Mouse (Mus musculus) heart, postnatal 10 days (tissue): Measurements from ENCODE around the gene Mtnr1b. TPM values are rescaled to one million over a fixed set of nuclear protein-coding genes. Genes with fewer than 3 reads are reported as not detected.
A peak's percentile ranks its signal among the peaks of the same experiment; 100 is the strongest.
"Not testable (repeated sequence)": the region's sequence is repeated elsewhere in the genome, so short reads cannot be mapped to it uniquely, and the experiment has no call there.

Source experiments
- DNase-seq, 2 experiments: peaks; one replicate each; pipeline ENCODE4 v3.0.0; 2021
- intact Hi-C: fragments of 180-260 bp; cut with DNase I; formaldehyde crosslinking; loops from one replicate; pipeline ENCODE4 v1.15.1; 2025
- total RNA-seq, 2 experiments: library from RNA; stranded (reverse); gene quantifications; 2 replicates each; pipeline ENCODE4 v1.2.3; 2021

Mtnr1b gene
- total RNA-seq: not detected

DNA sequence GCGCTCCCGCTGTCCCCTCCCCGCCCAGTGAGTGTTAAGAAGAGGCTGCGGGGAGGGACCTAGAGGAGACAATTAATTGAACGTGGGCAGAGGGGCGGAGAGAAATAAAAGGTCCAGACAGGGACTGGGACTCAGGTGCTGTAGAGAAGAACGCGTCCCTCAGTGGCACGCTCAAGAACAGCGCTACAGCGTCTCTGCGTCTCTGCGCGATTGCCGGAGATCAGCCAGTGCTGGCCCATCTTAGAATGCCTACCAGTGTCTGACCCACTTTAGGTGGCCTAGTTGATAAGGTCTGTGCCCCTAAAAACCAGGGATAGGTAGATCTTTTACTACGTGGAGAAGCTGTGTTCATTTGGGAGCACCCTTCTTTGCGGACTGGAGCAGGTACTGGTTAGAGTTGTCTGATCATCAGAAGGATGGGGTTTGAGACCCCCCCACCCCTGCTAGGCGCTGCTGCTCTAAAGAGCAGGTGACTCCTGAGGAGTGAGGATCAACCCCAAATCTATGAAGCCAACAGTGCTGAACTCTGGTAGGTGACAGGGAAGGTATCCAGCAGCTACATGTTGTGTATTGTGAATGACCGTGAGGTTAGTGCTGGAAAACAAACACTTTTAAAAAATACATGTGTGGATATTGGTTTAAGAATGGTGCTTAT lies at the start of gene Mtnr1b:
Gene Mtnr1b, minus strand, starts transcription at position 51 of the 655 bp plus-strand sequence.
- intact Hi-C loops: loop anchor here (5.0 kb wide), 1 partner anchor 517 kb away; the partner anchor contains the start of gene Cep295

DNA sequence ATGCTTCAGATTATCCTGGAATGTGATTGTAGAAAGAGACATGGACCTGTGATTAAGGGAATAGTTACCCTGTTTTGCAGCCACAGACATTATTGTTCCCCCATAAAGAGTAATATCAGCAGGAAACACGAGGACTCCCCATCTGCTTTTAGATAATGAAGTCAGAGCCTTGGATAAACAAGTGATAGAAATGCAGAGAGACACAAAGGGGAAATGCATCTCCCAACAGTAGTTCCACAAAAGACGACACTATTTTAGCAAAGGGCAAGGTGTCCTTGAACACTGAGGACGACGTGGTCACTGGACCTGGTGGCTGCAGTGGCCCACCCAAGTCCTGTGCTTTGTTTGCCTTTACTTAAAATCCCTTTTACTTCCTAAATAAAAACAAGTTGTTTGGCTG lies 45.9 kb upstream of the Mtnr1b start:
- intact Hi-C loops: no loop called here
- no peak for DNase-seq

More for the DNA sequence above, at the start of gene Mtnr1b:
- no peak for DNase-seq

DNA sequence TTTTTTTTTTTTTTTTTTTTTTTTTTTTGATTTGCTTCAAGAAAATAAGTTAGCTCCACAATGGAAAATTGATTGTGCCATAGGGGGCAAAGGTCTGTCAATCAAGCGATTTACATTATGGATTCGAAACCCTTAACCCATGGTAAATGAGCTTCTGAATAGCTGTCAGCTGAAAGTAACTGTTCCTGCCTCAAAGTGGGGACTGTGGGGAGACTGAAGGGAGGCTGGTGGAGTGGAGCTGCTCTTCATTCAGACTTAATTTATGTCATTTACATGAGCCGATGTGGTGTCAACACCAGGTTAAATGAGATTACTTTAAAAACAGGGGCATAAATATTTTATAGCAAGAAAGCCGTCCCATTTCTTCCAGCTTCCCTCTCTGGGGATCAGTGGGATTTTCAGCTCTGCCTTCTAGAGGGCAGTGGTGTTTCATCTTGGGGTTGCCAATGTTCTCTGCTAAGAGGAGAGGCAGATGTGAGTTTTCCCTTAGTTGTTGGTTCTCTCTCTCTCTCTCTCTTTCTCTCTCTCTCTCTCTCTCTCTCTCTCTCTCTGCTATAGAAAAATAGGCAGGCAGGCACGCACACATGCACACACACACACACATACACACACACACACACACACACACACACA lies 45.1 kb upstream of the Mtnr1b start:
- intact Hi-C loops: loop anchor here (5.0 kb wide), 1 partner anchor 583 kb away; the partner anchor contains the start of gene Fat3
- peak; percentile 17 to 22 for DNase-seq

DNA sequence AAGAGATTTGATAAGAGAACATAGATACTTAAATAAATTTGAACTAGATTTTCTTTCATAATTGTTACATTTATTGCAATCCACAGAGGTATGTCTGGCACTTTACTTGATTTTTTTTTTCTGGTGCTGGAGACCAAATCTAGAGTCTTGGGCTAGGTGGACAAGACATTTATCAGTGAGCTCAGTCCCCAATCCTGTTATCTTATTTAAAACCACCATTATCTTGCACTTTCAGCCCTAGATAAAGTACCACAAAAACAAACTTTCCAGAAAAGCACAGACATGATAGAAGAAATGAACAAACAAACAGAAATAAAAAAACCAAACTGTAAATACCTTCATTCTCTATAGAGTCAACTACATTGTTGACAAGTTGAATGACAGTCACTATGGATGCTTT lies 42.2 kb upstream of the Mtnr1b start:
- DNase-seq: no peak
- intact Hi-C loops: loop anchor here (5.0 kb wide), 1 partner anchor 586 kb away; the partner anchor contains the start of gene Fat3

DNA sequence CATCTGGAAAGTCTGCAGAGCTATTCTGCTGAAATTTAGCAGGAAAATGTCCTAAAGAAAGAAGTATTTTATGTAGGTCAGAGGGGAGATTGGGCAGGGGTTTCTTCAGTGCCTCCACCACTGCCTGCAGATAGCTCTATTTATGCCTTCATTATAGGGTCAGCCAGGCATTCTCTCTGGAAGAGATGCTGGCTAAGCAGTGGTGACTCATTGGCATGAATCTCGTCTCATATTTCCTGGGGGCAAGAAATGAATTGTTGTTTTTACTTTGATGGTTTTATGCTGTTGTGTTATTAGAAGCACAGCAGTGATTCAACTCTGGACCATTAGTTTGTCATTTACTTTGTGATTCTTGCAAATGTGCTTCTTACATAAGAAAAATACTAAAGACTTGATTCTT lies 38.4 kb upstream of the Mtnr1b start:
- intact Hi-C loops: no loop called here
- no peak for DNase-seq

DNA sequence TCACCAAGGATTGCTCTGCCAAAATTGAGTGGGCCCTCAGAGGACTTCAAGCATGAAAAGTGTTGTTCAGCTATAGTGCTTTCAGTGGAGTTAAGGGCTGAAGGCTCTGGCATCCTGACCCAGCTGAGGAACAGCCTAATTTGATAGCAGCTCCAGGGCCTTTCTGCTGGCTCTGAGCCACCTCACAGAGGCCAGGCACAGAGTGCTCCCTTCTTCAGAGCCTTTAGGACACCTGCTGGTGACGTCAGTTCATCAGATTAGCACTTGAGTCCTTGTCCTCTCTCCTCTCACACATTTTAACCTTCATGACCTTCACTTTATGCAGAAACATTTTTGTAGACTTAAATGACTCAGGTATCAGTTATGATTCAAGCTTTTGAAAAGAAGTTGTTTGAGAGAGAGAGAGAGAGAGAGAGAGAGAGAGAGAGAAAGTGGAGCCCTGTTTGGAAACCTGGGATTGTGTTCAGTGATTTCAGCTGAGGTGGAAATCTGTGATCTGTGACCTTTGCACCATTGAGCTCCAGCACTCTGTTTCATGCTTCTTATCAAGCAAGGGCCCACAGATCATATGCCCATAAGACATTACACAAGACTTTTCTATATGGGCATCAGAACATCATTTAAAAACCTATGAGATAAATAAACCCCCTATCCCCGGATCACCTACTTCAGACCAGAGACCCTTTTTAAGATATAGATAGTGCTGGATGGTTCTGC lies 35.2 kb upstream of the Mtnr1b start:
- intact Hi-C loops: no loop called here
- no peak for DNase-seq

DNA sequence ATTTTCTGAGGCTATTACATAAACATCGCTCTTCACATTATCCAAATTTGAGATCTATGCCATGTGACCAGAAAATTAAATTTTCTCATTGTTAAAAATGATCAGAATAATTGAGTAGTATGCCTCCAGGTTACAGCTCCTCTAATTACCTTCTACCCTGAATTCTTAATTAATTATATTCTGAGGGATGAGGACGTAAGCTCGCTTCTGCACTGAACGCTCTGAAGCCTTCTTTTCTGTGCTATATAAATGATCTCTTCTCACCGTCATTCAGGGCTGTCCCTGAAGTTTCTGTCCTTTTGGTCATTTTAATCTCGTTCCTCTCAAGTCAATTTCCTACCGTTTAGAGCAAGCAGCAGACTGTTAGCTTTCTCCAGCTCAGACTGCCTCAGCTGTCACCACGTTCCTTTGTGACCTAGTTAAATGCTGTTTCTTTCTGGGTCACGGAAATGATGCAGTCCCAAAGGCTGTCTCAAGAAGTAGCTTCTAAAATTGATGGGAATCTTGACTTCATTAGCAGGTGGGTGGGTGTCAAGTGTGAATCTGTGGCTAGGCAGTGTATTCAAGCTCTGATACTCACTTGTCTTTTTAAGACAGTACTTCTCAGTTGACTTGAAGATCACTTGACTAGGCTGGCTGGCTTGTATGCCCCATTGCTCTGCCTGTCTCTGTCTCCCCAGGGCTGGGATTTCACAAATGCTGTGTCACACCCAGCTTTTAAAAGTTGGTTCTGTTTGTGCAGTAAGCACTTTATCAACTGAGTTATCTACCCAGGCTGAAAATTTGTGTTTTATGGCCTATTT lies 29.8 kb upstream of the Mtnr1b start:
- intact Hi-C loops: no loop called here

DNA sequence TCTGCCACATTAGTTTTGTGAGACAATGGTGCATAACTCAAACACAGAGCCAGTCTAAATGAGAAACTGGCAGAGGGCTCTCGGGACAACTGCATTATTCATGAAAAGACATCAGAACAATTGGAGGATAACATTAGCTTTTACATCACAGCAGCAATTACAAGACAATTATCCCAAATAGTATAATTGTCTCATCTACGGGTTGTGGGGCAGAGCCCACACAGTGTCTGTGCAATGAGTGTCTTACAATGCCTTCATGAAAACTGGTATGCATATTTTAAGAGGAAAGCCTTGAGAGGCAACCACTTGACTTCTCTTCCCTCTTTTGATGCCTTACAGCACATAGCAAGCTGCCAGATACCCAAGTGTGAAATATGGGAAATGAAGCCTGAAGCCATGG lies 23.8 kb upstream of the Mtnr1b start:
- no peak for DNase-seq
- intact Hi-C loops: no loop called here

More for the DNA sequence above, 29.8 kb upstream of the Mtnr1b start:
- DNase-seq: no peak

DNA sequence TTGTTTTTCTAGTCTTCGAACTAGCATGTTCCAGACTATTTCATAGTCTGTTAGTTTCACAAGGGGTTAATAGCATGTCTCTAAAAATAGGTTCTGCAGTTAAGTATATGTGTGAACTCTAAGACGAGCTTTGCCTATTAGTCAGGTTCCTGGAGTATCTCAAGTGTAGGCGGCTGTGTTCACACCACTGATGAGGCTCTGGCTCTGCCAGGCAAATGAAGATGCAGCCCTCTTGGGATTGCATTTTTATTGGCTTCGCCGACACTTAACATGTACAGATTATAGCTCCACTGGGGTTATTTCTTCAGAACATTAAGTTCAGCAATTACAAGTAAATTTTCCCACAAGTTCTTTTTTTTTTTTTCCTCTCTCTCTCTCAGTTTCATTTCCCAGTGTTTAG lies 12.4 kb upstream of the Mtnr1b start:
- intact Hi-C loops: loop anchor here (5.0 kb wide), 1 partner anchor 509 kb away; no protein-coding TSS in a partner anchor
- no peak for DNase-seq

DNA sequence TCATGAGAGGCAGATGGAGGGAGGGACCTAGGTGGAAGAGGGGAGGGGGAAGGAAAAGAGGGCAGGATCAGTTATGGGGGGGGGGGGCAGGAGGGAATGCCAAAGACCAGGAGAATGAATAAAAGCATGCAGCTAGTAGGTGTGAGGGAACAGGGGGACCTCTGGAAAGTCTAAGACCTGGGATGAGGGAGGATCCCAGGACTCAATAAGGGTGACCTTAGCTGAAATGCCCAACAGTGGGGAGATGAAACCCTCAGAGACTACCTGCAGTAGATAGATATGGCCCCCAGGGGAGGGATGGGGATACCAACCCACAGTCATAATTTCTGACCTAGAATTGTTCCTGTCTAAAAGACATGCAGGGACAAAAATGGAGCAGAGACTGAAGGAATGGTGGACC lies 6.4 kb upstream of the Mtnr1b start:
- no peak for DNase-seq
- intact Hi-C loops: loop anchor here (1.0 to 5.0 kb wide), 3 partner anchors 173 to 388 kb away; partner anchors contain the start of genes Slc36a4 and Smco4

DNA sequence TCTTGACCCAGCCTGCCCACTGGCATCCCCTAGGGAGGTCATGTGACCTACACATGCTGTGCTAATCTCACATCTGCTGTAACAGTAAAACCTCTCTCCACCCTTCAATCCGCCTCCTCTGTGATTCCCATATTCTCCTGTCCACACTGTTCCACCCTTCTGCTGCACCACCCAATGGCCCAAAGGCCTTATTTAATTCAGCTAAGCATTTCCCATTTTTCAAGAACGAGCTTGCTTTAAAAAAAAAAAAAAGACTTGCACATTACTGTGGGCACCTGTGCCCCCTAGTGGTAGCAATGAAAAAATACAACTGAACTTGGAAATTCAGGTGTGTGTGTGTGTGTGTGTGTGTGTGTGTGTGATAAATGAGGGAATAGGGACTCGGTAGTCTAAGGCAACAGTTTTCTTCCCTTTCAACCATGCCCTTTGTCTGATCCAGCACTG lies 5.8 kb upstream of the Mtnr1b start:
- intact Hi-C loops: loop anchor here (1.0 to 5.0 kb wide), 3 partner anchors 173 to 388 kb away; partner anchors contain the start of genes Slc36a4 and Smco4
- peak; percentile 14 to 53 for DNase-seq

DNA sequence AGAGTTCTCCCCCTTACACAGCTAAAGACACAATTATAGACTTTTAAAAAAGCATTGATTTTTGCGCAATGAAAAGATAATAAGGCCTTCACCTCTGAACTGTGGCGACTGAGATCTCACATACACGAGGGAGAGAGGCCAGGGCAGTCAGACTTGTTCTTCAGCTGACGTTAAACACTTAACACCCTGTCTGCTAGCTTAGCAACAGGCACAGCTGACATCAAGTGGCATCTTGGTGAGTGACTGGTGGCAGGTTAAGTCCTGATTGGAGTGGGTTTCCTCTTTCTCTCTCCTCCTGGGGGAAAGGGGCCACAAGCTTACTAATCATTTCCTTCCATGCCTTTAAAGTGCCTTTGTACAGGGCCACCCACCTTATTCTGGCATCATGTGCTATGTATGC lies 4.3 kb downstream of the Mtnr1b start:
- intact Hi-C loops: no loop called here
- DNase-seq: no peak

DNA sequence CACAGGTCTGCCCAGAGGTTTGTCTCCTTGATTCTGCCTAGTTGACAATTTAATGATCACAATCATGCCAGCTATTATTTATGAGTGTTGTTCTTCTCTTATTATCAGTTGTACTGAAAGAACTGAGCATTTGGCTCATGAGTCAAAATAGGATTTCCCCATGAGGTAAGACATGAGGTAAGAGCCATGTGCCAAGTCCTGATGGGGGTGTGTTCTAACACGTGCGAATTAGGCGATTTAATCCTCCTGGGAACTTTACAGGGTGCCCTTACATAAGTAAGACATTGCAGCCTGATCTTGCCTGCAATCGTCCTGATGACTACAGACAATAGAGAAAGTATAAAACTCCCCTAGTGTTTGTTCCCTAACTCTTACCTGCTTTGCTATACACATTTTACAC lies 4.9 kb downstream of the Mtnr1b start:
- intact Hi-C loops: no loop called here
- no peak for DNase-seq

DNA sequence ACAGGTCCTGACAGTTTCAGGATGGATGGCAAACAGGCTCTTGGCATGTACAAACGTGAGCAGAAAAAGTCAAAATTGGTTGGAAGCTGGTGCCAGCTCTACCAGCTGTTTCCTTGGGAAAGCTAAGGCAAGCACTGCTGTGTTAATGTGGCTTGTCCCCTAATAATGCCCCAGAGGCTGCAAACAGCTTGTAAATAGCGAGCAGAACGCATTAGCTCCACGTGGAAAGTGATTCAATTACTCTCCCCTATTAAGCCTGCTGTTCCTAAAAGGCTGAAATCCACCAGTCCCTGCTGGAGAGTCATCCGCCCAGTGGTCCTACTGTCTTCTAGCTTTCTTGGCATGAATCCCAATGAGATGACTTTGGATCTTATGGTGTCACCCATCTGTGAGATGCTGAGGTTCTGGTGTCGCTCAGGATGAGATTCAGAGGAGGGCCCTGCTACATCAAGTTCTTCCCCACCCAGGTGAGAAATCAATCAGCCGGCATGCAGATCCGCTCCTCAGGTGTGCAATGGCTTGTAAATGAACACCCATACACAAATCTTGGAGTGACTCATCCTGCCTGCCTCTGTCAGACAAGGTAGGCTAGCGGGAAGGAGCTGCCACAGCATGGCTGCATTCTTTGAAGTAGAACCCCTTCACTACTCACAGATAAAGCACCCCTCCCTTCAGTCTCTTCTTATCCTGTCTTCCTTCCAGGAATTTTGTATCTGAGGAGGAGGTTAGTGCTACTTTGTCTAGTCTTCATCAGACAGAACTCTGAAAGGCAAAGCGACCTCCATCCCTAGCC lies 7.9 kb downstream of the Mtnr1b start:
- no peak for DNase-seq
- intact Hi-C loops: no loop called here

DNA sequence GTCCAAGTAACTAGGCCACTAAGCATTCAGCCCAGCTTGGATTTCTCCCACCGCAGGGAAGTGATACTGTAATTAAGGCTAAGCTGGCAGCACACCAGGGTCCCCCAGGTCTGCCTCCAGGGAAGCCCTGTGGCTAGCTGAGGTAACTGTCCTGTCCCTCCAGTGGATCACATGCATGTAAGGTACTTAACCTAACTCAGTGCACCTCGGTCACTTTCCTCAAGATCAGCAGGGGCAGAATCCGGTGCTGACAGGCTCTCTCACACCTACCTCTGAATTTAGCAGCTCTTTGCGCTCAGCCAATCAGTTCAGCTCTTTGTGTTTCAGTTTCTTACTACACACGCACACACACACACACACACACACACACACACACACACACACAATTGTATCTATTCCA lies 13.0 kb downstream of the Mtnr1b start:
- peak; percentile 17 to 24 for DNase-seq
- intact Hi-C loops: no loop called here

DNA sequence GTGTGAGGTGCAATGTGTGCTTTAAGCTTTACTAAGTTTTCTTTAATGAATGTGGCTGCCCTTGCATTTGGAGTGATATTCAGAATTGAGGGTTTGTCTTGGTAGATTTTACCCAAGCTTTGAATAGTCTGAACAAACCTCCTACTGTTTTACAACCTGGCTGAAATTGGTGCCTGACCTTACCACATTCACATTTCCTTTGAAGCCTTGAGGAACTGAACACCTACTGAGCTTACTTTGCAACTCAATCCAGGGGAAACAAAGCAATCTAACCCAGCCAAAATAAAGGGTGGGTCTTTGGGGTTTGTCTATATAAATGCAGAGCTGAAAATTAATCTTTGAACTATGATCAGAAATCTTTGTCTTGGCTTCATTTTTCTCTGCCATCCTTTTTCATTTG lies 23.6 kb downstream of the Mtnr1b start:
- intact Hi-C loops: no loop called here
- no peak for DNase-seq

DNA sequence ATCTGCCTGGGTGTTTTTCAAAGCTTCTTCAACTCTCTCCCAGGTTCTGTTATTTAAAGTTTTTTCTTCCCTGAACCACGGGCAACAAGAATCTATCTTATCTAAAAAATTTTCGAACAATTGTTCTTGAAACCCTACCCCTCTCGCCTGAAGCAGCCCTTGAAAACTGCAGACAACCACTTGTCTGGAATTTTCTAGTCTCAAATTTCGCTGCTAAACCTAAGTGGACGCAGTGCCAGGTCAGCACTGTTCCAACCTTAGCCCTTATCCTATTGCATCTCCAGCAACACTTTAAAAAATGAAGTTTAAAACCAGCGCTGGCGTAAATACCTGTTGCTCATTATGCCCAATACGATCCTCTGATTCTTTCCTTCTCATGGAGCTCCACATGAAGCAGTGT lies 29.0 kb downstream of the Mtnr1b start:
- no peak for DNase-seq
- intact Hi-C loops: no loop called here

DNA sequence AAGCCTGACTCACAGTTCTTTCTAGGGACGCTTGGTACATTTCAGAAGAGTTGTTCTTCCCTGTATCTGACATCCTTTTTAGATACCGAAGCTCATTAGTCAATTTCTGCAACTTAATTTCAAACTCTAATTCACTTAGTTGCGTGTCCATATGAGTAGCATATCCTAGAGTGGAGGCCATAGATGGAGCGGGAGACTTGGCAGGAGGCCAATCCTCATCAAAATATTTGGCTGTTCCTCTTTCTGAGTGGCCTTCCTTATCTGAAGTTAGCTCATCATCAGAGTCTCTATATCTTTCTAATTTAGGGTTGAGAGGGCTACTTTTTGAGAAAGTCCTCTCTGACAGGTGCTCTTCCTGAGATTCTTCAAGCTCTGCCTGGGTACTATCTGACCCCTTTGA lies 29.4 kb downstream of the Mtnr1b start:
- intact Hi-C loops: not testable (repeated sequence)
- peak in 1 of 2 experiments; percentile 6 for DNase-seq

DNA sequence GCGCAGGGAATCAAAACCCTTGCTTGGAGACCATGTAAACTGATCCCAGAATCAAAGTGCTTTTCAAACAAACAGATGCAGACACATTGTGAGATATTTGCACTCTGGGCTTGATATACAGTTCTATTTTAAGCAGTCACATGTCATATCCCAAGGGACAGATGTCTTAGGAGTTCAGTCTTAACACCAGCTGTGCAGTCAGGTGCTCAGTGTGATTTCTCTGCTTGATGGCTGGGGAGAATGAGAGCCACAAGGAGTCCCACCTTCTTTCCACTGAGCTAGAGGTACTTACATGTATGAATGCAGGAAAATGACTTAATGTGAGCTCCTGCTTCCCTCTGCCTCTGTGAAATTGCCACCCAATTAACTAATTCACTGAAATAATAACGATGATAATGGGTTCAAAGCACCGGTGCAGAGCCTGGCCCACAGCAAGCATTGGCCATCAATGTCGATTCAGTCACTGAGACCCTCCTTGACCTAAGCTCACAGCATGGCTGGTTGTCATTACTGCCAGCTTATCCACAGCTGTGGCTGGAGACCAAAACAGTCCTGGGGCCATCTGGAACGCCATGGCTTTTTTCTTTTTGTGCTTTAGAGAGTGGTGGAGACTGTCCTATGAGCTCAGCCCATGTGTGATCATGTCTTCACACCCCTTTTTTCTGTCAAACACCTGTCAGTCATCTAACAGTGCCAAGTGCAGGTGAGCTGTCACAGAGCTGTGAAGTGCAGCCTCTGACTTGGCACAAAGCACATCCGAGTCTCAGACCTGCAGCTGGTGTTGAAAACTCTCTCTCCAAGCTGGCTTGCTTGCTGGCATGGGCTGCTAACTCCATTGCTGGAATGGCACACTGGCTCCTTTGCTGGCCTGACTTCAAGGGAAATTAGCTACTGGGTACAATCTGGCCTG lies 61.1 kb downstream of the Mtnr1b start:
- peak; percentile 68 to 72 for DNase-seq
- intact Hi-C loops: no loop called here
